In genomic region chr15:7150591-7150990, GRCm38 (mm10) we compare ENCODE assay signal across 15 mouse cellular contexts.
DNase-seq lines count a peak whose midpoint lies in the region.
"Had no signal": no experiment of that assay in that cellular context is flagged by ENCODE, and none has a peak within 500 bp of the region (broad histone marks: within the 10 kb centered on the region; RNA-seq: fewer than 3 reads in every experiment).

No protein-coding gene starts in this region.

- peak; percentile 60 for DNase-seq in gastrocnemius, adult 18-20 months (ENCODE audit: low spot score)
- DNase-seq in gastrocnemius, postnatal 10 days = no peak
- peak; percentile 42 for DNase-seq in gastrocnemius, postnatal 25 days
- DNase-seq in gastrocnemius, postnatal 14 days = no peak
- peak; percentile 46 for DNase-seq in heart, postnatal 10 days
- no peak for DNase-seq in heart, adult 9 months (ENCODE audit: low spot score in 2 of 2)
- DNase-seq: adrenal gland, adult 8-10 months; adrenal gland, postnatal 14 days; adrenal gland, postnatal 36 days; B cell, adult 2 months; cerebellum, adult 11-12 months; cerebellum, adult 2 months; cerebellum, adult 9-10 months; cerebellum, postnatal 10 days; cerebellum, postnatal 25 days had no signal

- intact Hi-C loops in gastrocnemius, postnatal 14 days (cut with DNase I; ENCODE audit: low total_unique reads) = no loop called here
- intact Hi-C loops in heart, postnatal 10 days (cut with DNase I) = no loop called here

Comparison
In these comparisons a context has a peak if more than half of its experiments do, and no peak if none do; other contexts are left out.
1. DNase-seq: peak in gastrocnemius, adult 18-20 months (single experiment), gastrocnemius, postnatal 25 days (single experiment) and heart, postnatal 10 days (2 of 2); none in gastrocnemius, postnatal 10 days (single experiment), gastrocnemius, postnatal 14 days (single experiment) and heart, adult 9 months (0 of 2).